Mouse (Mus musculus) midbrain, postnatal 0 days (tissue): ENCODE measurements around the gene Ptms. TPM values are rescaled to one million over a fixed set of nuclear protein-coding genes. Genes with fewer than 3 reads are reported as not detected.
"Not testable (repeated sequence)": the region's sequence is repeated elsewhere in the genome, so short reads cannot be mapped to it uniquely, and the experiment has no call there.

Experiments
- ATAC-seq: fragments of 200-750 bp; cut with Nextera tagmentation; 2 replicates; pipeline ENCODE4 v1.8.0; 2017; ENCODE audit warnings: moderate number of reproducible peaks, mild to moderate bottlenecking, moderate TSS enrichment, moderate library complexity; ENCODE audit not compliant: low FRiP score
- DNase-seq: peaks from one replicate; pipeline ENCODE4 v3.0.0-alpha.2; 2015; ENCODE audit warnings: low spot score
- H3K27ac ChIP-seq: fragments of 300-500 bp; sonication (generic); 2 replicates; pipeline ENCODE4 v1.5.1; 2014; ENCODE audit warnings: low read depth, mild to moderate bottlenecking, low read length, mixed read lengths
- H3K27me3 ChIP-seq: fragments of 300-500 bp; sonication (generic); 2 replicates; pipeline ENCODE4 v1.6.1; 2014; ENCODE audit warnings: low read length, control low read depth, mixed read lengths; ENCODE audit not compliant: insufficient read depth
- H3K36me3 ChIP-seq: fragments of 300-500 bp; sonication (generic); 2 replicates; pipeline ENCODE4 v1.6.1; 2014; ENCODE audit warnings: low read length, control low read depth, mixed read lengths; ENCODE audit not compliant: insufficient read depth
- H3K4me1 ChIP-seq: fragments of 300-500 bp; sonication (generic); 2 replicates; pipeline ENCODE4 v1.6.1; 2014; ENCODE audit warnings: mild to moderate bottlenecking, control low read depth, antibody characterized with exemption, low read length, mixed read lengths; ENCODE audit not compliant: insufficient read depth
- H3K4me2 ChIP-seq: fragments of 300-500 bp; sonication (generic); 2 replicates; pipeline ENCODE4 v1.6.1; 2014; ENCODE audit warnings: low read depth, mild to moderate bottlenecking, low read length, mixed read lengths; ENCODE audit not compliant: poor library complexity, severe bottlenecking
- H3K4me3 ChIP-seq: fragments of 300-500 bp; sonication (generic); 2 replicates; pipeline ENCODE4 v1.5.1; 2014; ENCODE audit warnings: low read depth, mild to moderate bottlenecking, low read length, moderate library complexity
- H3K9ac ChIP-seq: fragments of 300-500 bp; sonication (generic); replicated peaks from 2 replicates; pipeline ENCODE4 v1.6.1; 2014; ENCODE audit warnings: mild to moderate bottlenecking, low read length, moderate library complexity, mixed read lengths; ENCODE audit not compliant: poor library complexity, severe bottlenecking
- H3K9me3 ChIP-seq: fragments of 300-500 bp; sonication (generic); 2 replicates; pipeline ENCODE4 v1.6.1; 2016; ENCODE audit warnings: low read length, control low read depth
- CTCF ChIP-seq: IDR thresholded peaks from 2 replicates; pipeline ENCODE4 v1.5.1; 2016; ENCODE audit warnings: antibody characterized with exemption, mild to moderate bottlenecking
- WGBS: fragments of 180-500 bp; shearing (Covaris S2); extraction: QIAGEN DNeasy Blood & Tissue Kit; methylation state at CpG from one replicate; pipeline ENCODE4 v1.1.7; 2014; 5-methylcytosine and 5-hydroxymethylcytosine counted together
- polyA plus RNA-seq: library from polyadenylated mRNA; unstranded; fragments of >200 nt; fragmentation: Nextera tagmentation; extraction: Ambion mirVana; gene quantifications from 2 replicates; pipeline ENCODE4 v1.2.1, GENCODE M21; 2015
- total RNA-seq: library from RNA; depleted of rRNA; stranded (reverse); fragments of >200 nt; gene quantifications from 2 replicates; pipeline ENCODE4 v1.2.3, GENCODE M21; 2014

The Ptms gene
- total and polyA plus RNA-seq, 2 experiments from 2014 or later: 810 to 814 TPM

GRCm38 (mm10) chr6:124900056-124900800 is 19.7 kb downstream of the Ptms start:
- Histone ChIP-seq H3K9me3 (no peaks in the 10 kb centered on the region), H3K27me3 (no peaks in the 10 kb centered on the region), H3K27ac (no peak overlapping the region), H3K4me2 (no peak overlapping the region), H3K4me1 (no peaks in the 10 kb centered on the region), H3K36me3 (no peaks in the 10 kb centered on the region), H3K4me3 (no peak overlapping the region), H3K9ac (no peak overlapping the region)
- WGBS: 53% methylated on average over 8 of the region's 8 CpGs
- no peak for TF ChIP-seq CTCF
- no peak for DNase-seq
- no peak for ATAC-seq

DNA sequence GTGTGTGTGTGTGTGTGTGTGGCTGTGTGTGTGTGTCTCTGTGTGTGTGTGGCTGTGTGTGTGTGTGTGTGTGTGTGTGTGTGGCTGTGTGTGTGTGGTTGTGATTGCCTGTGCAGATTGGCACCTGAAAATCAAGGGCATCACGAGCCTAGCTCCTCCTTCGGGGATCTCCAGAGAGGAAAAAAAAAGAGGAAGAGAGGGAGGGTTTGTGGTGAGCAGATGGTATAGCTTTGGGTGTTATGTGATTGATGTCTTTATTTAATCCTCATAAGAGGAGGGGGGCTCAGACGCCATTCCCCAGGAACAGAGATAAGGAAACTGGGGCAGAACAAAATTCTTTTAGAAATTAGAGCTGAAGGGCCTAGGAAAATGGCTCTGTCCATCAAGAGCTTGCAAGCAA is 21.5 kb downstream of the Ptms start:
- no peaks in the 10 kb centered on the region for H3K9me3 ChIP-seq
- ATAC-seq (no peak), DNase-seq (peak; percentile 37)
- 33% methylated on average over 3 of the region's 3 CpGs for WGBS
- H3K27ac ChIP-seq: no peak overlapping the region
- H3K4me1 ChIP-seq: no peaks in the 10 kb centered on the region
- no peak overlapping the region for H3K4me3 ChIP-seq
- no peaks in the 10 kb centered on the region for H3K36me3 ChIP-seq
- no peak overlapping the region for H3K4me2 ChIP-seq
- H3K27me3 ChIP-seq: no peaks in the 10 kb centered on the region
- TF ChIP-seq CTCF: no peak
- no peak overlapping the region for H3K9ac ChIP-seq

DNA sequence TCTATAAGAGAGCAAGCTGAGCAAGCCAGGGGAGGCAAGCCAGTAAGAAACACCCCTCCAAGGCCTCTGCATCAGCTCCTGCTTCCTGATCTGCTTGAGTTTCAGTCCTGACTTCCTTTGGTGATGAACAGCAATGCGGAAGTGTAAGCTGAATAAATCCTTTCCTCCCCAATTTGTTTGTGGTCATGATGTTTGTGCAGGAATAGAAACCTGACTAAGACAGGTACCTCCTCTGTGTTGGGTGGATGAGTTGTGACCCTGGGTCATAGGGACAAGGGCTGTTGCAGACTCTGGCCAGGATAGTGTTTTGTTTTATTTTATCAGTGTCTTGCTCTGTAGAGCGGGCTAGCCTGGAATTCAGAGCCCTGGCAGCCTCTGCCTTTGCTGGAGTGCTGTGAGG is 25.8 kb downstream of the Ptms start:
- WGBS: 88% methylated on average over 2 of the region's 2 CpGs
- H3K9me3 ChIP-seq, H3K4me3 ChIP-seq, H3K36me3 ChIP-seq, H3K27me3 ChIP-seq, ATAC-seq, H3K4me2 ChIP-seq, DNase-seq, H3K27ac ChIP-seq, H3K4me1 ChIP-seq, H3K9ac ChIP-seq: not testable (repeated sequence)

- H3K4me2 ChIP-seq: no peak overlapping the region
- H3K4me3 ChIP-seq: no peak overlapping the region
- no peaks in the 10 kb centered on the region for H3K4me1 ChIP-seq
- H3K27me3 ChIP-seq: no peaks in the 10 kb centered on the region
- WGBS: 51% methylated on average over 6 of the region's 6 CpGs
- H3K9ac ChIP-seq: no peak overlapping the region
- no peak for TF ChIP-seq CTCF
- H3K36me3 ChIP-seq: no peaks in the 10 kb centered on the region
- DNase-seq (no peak), ATAC-seq (no peak)
- no peak overlapping the region for H3K27ac ChIP-seq
- no peaks in the 10 kb centered on the region for H3K9me3 ChIP-seq
These were observed 28.9 kb downstream of the Ptms start for GRCm38 (mm10) chr6:124890997-124891396.

- no peaks in the 10 kb centered on the region for H3K9me3 ChIP-seq
- H3K9ac ChIP-seq: no peak overlapping the region
- no peaks in the 10 kb centered on the region for H3K4me1 ChIP-seq
- WGBS: 92% methylated on average over 6 of the region's 6 CpGs
- H3K27ac ChIP-seq: no peak overlapping the region
- no peak overlapping the region for H3K4me3 ChIP-seq
- ATAC-seq (no peak), DNase-seq (no peak)
- no peak for TF ChIP-seq CTCF
- no peak overlapping the region for H3K4me2 ChIP-seq
- H3K27me3 ChIP-seq: no peaks in the 10 kb centered on the region
- no peaks in the 10 kb centered on the region for H3K36me3 ChIP-seq
These were observed 31.3 kb downstream of the Ptms start for GRCm38 (mm10) chr6:124888555-124889125.

- DNase-seq: no peak
- H3K36me3 ChIP-seq: no peaks in the 10 kb centered on the region
- no peaks in the 10 kb centered on the region for H3K4me1 ChIP-seq
- no peak within 1 kb of the TSS for H3K27ac ChIP-seq
- no peaks in the 10 kb centered on the region for H3K27me3 ChIP-seq
- H3K9ac ChIP-seq: no peak within 1 kb of the TSS
- no peak within 1 kb of the TSS for H3K4me2 ChIP-seq
- WGBS: 86% methylated on average over 9 of the region's 9 CpGs
- no peak within 1 kb of the TSS for H3K4me3 ChIP-seq
- no peaks in the 10 kb centered on the region for H3K9me3 ChIP-seq
- TF ChIP-seq CTCF: no peak
- no peak for ATAC-seq
These were observed 31.9 kb downstream of the Ptms start, which contains the start of gene Cd4 for GRCm38 (mm10) chr6:124887986-124888385. Gene Cd4, minus strand, starts transcription at chr6:124888221.
